Mouse (Mus musculus) frontal cortex, adult 2 months (tissue): Measurements from ENCODE around the gene F11r. TPM values are rescaled to one million over a fixed set of nuclear protein-coding genes. Genes with fewer than 3 reads are reported as not detected.

Source experiments
- DNase-seq, 2 experiments: peaks; one replicate each; pipeline ENCODE4 v3.0.0; 2022; ENCODE audit warnings: low spot score in 1 of 2; ENCODE audit errors: extremely low spot score in 1 of 2
- polyA plus RNA-seq: library from polyadenylated mRNA; depleted of rRNA; stranded (reverse); fragments of >200 nt; gene quantifications from 2 replicates; pipeline ENCODE4 v1.2.3, GENCODE M21; 2012

The F11r gene
- polyA plus RNA-seq, 1 experiment: 9.5 TPM

DNA sequence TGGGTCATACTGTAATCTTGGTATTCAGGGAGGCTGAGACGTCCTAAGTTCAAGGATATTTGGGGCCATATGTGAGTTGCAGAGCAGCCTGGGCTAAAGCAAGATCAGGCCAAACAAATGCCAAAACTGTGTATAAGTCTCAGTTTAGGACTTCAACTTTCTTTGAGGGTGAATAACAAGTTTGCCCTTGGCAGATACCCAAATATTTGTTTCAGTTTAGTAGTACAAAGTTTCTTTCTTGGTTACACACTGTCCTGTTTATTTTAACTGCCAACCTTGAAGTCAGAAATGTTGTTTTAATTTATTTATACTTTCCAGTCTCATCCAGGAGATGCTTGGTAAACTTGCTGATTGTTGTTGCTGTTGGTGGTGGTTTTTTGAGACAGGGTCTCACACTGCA is 1.4 kb upstream of the F11r start:
- DNase-seq: no peak

DNA sequence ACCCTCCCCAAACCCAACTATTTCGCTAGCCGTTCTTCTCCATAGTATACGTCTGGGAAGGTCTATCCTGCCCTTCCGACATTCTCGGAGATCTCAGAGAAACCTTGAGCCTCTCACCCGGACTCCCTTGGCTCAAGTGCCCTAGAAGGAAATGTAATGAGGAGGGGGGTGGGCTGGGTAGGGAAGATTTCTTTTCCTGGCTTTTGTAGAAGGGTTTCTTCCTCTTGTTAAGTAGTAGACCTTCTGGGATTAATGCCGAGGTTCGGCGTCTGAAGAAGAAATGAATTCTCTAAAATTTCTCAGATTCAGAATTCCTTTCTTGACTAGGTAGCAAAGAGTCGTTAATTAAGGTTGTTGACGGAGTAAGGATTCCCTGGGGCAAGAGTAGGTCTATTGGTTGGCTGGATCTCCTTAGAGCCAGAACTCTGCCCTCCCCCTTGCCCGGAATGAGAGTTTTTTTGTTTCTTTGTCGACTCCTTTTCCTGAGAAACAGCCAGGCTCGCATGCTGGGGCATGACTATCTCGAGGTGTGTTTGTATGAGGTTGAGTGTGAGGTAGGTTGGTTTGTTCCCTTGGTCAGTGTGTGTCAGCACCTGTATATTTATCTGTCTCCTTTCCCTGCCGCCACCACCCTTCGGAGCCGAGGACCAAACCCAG is 807 bp downstream of the F11r start:
- no peak for DNase-seq

DNA sequence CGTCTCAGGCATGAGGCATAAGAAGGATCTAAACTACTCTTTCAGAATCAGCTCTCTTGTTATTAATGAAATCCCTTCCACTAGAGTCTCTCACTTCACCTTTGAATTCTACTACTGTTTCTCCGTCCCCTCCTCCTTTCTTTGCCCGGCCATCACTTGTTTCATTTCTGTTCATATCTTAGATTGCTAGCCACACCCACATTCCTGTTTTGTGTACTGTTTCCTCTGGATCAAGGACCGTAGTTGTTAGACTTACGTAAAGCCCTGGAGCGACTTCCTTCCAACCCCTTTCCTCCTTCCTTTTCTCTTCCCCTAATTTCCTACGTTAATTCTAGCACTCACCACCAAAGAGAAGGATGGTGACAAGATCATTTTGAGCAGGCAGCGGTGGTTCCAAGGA is 1.7 kb downstream of the F11r start:
- DNase-seq: no peak

DNA sequence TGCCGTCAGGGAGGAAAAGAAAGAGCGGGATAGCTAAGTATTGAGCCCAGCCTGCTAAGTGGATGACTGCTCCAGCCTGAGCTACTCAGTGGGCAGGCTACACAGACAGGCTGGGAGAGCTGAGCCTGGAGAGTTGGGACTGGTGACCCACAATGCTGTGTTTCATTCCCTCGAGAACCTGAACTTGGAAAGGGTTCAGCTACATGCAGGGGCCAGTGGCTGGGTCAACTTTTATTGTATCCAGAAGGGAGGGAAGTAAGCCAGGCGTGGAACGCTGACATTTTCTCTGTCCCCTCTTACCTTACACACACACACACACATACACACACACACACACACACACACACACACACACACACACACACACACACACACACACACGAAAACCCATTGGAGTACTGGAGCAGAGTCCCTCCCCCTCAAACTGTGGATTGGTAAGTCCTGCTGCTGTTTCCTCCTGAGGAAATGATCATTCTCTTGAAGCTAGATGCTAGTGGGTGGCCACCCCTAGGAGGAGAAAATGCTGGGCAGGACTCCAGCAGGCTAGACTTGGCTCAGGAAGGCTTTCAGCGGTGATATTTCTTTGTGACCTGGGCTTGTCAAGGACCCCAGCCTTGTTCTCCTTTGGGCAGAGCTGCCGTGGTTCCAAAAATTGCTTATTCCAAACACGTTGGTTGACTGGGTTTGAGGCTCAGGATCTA is 2.8 kb downstream of the F11r start:
- no peak for DNase-seq

DNA sequence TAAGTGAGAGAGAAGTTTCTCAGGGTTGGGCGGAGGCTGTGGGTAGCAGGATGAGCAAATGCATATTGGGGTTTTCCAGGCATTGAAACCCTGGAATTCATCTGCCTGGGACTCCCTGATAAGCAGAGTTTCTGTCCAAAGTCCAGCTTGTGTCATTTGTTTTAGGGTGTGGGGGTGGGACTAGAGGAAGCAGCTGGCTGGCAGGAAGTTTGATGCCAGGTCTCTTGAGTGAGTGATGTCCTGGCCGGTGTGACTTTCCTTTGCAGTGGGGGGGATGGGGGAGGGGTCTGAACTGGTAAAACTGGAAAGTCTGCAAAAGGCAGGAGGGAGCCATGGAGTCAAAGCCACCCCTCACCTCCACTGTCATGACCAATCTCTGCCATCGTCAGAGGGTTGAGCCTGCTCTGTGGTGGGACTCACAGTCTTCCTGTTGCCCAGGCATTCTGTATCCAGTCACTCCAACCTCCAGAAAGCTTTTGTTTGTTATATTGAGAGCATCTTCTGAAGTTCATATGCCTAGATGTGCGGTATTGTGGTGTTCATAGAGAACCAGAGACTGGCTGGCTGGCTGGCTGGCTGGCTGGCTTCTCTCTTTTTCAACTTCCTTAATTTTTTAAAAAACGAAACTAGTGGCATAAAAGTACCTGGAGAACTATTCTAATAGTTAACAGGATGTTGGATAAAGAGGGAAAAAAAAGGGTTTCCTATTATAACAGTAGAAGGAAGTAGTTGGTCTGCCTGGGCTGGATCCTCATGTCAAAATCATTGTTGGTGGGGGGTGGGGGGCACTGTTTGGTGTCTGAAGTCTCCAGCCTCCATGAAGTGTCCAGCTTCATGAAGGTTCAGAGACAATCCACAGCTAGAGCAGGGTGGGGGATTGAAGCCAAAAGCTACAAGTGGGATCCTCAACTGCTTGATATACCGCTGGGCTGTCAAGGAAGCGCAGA is 4.4 kb downstream of the F11r start:
- DNase-seq: no peak

DNA sequence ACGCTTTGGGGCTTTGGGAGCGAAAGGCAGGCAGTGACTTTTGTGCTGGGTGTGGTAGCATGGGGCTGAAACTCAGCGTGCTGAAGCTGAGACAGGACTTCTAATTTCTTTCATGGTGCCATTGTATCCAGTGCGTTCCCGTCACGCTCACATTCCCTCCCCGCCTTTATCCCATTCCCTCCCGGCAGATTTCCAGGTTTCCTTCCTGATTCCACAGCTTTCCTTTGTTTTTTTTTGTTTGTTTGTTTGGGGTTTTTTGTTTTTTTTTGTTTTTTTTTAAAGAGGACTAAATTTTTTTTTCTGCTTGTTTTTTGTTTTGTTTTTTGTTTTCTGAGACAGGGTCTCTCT is 5.1 kb downstream of the F11r start:
- no peak for DNase-seq

DNA sequence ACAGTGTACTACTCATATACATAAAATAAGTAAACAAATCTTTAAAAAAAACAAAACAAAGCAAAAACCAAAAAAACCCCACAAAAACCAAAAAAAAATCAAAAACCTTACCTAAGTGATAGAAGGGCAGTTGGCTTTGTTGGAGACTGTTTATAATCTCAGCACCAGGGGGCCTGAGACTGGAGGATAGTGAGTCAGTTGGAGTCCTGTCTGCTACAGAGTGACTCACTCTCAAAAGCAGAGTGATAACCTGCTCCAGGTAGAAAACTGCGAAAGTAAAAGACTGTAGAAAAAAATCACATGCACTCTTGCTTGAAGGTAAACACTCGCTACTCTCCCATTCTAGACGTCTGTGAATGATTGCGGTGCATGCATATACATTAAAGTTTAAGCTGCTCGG is 7.7 kb downstream of the F11r start:
- no peak for DNase-seq

DNA sequence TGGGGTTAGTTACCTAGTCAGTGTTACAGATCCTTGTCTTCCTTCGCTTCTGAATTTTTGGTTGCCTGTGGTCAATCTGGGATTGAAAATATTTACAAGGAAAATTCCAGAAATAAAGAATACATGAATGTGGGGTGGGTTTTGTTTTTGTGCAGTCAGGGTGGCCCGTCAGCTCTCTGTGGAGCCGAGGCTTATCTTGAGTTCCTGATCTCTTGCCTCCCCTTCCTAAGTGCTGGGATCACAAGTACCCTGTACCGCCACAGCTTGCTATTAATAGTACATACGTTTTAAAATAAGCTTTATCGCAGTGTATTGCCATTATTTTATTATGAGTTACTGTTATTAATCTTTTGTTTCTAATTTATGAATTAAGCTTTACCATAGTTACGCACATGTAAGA is 9.5 kb downstream of the F11r start:
- DNase-seq: no peak

DNA sequence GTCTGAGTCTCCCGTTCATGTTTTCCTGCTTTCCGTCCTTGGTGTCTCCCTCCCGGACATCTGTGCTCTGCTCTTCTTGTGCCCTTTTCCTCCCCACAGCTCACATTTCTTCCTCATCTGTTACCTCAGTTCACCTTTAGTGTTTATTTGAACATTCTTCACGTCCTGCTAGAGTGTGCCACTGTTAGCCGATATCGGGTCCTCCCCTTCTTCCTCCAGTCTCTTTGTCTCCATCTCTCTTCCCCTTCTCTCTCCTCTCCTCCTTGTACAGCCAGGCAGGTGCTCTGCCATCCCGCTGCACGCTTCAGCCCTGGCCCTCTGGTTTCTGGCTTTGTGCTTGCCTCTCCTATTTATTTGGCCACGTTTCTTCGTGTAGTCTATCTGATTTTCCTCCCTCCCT is 10.4 kb downstream of the F11r start:
- DNase-seq: no peak

DNA sequence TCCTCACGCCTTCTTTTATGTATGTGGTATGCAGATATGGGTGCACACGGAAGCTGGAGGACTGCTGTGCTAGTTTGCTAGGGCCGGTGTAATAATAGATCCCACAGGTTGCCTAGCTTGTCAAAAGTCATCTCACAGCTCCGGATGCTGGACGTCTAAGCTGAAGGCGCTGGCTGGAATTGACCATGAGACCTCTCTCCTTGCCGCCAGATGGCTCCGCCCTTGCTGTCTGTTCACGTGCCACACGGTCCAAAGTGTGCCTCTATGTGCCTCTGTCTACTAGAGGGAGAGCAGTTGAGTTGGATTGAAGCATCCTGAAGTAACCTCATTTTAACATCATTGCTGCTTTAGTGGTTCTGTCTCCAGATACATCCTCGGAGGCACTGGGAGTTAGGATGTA is 12.7 kb downstream of the F11r start:
- DNase-seq: no peak

DNA sequence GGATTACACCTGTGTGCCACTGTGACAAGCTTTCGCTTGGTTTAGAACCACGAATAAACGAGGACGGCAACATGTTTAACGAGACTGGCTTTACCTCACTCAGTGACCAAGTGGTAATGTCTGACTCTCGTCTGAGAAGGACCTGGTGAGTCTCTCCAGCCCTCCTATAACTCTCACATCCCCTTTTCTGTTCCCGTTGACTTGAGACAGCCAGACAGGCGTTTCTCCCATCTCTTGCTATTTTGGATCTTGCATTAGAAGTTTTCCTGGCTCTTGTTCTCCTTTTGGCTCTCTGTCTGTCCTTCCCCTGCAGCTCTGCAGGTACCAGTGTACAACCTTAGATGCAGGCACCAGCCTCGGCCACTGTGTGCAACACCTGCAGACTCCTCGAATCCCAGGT is 13.7 kb downstream of the F11r start:
- DNase-seq: no peak

DNA sequence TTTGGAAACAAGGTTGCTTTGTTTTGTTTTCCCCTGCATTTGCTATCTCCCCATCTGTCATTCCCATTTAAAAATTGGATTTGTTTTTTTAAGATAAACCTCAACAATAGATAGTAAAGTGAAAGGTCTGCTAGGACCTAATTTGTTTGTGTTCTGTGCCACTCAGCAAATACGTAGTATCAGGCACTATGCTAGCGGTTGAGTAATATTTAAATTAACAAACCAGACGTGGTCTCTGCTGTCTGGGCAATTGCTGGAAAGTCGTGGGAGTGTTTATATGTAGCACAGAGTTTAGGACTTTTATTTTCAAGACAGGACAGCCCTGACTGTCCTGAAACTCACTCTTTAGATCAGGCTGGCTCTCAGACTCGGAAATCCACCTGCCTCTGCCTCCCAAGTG is 15.2 kb downstream of the F11r start:
- no peak for DNase-seq

DNA sequence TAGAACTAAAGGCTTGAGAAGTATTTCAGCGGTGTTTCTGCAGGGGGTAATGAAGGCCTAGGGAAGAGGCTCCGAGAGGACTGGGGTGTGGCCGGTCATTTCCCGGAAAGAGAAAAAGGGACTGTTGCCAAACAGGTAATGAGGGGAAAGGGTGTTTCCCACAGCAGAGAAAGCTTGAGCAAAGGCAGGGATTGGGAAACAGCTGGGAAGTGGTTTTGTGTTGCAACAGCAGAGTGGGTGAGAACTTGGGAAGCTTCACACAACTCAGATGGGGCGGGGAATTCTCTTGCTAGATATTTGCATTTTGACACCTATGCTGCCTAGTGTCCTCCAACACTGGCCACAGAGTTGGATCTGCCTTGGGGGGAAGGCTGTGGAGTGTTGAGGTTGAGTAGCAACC is 15.6 kb downstream of the F11r start:
- no peak for DNase-seq

DNA sequence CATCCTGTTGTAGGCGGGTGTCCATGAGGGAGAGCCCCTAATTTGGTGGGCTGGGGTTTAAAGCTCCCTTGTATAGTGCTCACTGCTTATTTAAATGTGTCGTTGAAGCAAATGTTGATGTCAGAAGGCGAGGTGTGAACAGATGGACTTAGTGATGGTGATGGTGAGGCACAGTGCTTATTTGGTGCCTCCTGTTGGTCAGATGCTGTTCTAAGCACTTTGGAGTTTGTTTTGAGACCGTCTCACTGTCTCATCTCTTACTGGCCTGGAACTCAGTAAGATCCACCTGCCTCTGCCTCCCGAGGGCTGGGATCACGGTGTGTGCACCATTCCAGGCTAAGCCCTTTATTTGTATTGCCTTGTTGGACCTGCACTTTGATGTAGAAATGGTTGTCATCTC is 17.6 kb downstream of the F11r start:
- DNase-seq: no peak

DNA sequence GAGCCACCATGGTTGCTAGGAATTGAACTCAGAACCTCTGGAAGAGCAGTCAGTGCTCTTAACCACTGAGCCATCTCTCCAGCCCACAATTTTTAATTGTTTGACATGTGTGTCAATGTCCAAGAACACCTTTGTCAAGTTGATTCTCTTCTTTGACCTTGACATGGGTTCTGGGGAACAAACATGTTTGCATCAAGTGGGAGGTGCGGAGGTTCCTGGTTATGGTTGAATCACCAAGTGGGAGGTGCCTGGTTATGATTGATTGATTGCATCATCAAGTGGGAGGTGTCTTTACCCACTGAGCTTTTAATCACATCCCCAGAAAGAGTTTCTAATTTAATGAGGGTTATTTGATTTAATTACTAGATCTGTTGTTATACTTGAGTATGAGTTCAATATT is 20.2 kb downstream of the F11r start:
- DNase-seq: no peak

DNA sequence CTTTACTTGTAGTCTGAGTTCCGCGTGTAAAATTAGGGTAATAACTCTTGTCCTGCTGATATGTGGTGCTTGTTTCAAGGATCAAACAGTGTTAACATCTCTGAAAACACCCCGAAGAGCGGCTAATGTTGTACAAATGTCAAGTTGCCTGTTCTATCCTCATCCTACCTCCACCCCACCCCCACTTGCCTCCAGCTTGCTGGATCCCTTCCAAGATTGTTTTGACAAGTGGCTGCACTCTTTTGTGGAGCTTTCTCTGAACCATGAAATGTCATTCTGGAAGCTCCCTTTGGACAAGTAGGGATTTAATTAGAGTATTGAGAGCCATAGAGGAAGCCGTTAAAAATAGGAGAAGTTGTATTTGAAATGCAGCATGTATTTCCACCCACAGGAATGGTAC is 22.5 kb downstream of the F11r start:
- no peak for DNase-seq

DNA sequence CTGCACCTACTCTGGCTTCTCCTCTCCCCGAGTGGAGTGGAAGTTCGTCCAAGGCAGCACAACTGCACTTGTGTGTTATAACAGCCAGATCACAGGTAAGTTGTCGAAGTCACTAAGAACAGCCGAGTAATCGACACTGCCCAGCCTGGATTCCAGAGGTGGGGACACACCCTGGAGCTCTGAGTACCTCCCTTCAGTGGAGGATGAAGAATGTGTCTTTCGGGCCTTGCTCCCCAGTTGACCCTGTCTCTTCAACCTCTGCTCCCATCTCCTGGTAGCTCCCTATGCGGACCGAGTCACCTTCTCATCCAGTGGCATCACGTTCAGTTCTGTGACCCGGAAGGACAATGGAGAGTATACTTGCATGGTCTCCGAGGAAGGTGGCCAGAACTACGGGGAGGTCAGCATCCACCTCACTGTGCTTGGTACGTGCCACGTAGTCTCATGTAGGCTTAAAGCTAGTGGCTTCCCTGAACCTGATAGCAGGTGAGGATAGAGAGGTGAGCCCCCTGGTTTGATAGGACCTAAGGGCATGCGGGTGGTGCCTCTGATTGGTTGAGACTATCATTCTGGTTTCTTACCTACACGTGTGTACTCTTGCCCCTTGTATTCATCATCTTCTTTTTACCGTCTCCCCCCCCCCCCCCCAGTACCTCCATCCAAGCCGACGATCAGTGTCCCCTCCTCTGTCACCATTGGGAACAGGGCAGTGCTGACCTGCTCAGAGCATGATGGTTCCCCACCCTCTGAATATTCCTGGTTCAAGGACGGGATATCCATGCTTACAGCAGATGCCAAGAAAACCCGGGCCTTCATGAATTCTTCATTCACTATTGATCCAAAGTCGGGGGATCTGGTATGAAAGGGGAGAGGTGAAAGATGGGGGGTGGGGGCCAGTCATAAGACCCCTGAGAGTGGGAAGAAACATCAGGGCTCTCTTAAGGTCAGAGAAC is 23.5 kb downstream of the F11r start:
- no peak for DNase-seq

DNA sequence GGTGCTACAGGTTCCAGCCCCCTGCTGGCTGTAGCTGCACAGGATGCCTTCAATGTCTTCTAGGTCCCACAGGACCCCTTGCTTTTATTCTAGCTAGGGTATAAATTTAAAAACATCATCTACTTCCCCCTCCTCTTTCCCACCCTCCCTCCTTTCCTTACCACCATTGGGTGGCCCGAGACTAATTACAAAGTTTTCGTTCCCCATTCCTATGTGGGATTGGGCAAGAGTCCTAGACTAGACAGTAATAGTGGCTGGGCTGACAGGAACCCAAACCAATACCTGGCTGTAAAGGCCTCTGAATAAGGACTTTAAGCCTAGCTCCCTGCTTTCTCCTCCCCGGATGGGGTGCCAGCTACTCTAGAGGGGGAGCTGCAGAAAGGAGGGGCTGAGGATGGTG is 25.8 kb downstream of the F11r start:
- no peak for DNase-seq

DNA sequence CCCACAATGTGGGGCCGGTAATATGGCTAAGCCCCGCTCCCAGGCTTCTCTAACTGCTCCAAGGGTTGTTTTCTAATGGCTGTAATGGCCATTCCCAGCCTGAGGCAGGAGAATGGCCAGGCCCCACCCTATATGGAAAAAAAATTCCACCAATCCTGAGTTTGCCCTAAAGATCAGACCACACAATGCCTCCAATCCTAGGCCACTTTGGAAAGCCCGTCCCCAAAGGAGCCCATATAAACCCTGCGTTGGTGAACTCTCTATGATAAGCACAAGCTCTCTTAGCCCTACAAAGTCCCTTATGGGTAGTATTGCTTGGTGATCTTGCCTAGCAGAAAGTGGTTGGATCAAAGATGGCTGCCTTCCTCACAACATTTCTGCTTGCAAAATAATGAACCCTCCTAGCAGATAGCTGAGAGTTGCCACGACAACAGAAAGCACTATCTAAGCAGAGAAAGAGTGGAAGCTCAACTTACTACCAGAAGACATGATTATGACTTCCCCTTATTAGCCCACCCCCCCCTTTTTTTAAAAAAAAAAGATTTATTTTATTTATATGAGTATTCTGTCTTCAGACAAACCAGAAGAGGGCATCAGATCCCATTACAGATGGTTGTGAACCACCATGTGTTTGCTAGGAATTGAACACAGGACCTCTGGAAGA is 28.5 kb downstream of the F11r start:
- DNase-seq: no peak

DNA sequence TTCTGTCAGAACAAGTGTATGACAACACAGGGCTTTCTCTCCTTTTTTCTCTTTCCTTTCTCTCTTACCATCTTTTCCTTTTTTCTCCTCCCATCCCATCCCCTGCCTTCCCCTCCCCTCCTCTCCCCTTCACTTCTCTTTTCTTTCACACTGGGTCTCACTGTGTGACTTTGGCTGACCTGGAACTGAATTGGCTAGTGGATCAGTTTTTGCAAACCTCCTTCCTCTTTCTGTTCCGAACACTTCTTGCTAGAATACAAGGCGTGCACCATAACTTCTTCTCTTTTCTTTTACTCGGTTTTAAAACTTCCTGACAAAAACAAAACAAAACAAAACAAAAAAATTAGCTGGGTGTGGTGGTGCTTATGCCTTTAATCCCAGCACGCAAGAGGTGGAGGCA is 29.2 kb downstream of the F11r start:
- DNase-seq: no peak
